Mouse (Mus musculus): ENCODE results near the gene Uqcc3. TPM values are rescaled to one million over a fixed set of nuclear protein-coding genes. Genes with fewer than 3 reads are reported as not detected.

The Uqcc3 gene
- polyA plus RNA-seq, 1 experiment from 2014 or later, result 55.2 TPM

DNA sequence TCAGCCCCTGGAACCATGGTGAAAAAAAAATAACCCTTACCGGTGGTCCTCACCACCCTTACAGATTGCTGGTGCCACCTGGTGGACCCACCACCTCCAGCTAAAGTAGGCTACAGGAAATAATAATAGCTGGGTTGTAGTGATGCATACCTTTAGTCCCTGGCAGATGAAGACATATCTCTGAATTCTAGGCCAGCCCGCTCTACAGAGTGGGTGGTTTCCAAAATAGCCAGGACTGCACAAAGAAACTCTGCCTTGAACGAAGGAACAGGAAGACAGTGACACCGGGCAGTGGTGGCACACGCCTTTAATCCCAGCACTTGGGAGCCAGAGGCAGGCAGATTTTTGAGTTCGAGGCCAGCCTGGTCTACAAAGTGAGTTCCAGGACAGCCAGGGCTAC lies 16.5 kb downstream of the Uqcc3 start:
- no peak overlapping the region for H3K4me2 ChIP-seq
- no peak overlapping the region for H3K4me3 ChIP-seq (replicated peaks)
- H3K27ac ChIP-seq, result no peak overlapping the region
- no peak for ATAC-seq (ENCODE audit: low FRiP score)
- H3K9me3 ChIP-seq, result no peaks in the 10 kb centered on the region
- H3K36me3 ChIP-seq (replicated peaks), result no peaks in the 10 kb centered on the region
- 85% methylated on average over 6 of the region's 6 CpGs for WGBS
- H3K27me3 ChIP-seq, result no peaks in the 10 kb centered on the region
- no peaks in the 10 kb centered on the region for H3K4me1 ChIP-seq
- no peak overlapping the region for H3K9ac ChIP-seq

DNA sequence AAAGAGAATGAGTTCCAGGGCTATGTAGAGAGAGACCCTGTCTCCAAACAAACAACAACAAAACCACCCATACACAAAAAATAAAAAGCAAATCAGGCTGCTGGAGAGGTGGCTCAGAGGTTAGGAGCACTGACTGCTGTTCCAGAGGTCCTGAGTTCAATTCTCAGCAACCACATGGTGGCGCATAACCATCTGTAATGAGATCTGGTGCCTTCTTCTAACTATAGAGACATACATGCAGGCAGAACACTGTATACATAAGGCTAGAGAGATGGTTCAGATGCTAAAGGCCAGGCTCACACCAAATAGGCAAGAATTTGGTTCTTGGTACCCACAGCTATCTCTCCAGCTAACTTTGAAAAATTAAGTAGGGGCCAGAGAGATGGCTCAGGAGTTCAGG lies 21.7 kb downstream of the Uqcc3 start:
- 18% methylated on average over 1 of the region's 1 CpGs for WGBS
- Histone ChIP-seq H3K4me2 (no peak overlapping the region), H3K36me3 (replicated peaks) (no peaks in the 10 kb centered on the region), H3K9me3 (no peaks in the 10 kb centered on the region), H3K4me3 (replicated peaks) (no peak overlapping the region), H3K4me1 (no peaks in the 10 kb centered on the region), H3K27ac (no peak overlapping the region), H3K27me3 (no peaks in the 10 kb centered on the region), H3K9ac (no peak overlapping the region)
- no peak for ATAC-seq (ENCODE audit: low FRiP score)

GRCm38 (mm10) chr19:8857689-8858088 lies 23.0 kb downstream of the Uqcc3 start:
- H3K9ac ChIP-seq, result no peak overlapping the region
- WGBS, result 50% methylated on average over 4 of the region's 4 CpGs
- no peak for ATAC-seq (ENCODE audit: low FRiP score)
- H3K27me3 ChIP-seq, result no peaks in the 10 kb centered on the region
- no peaks in the 10 kb centered on the region for H3K4me1 ChIP-seq
- no peaks in the 10 kb centered on the region for H3K36me3 ChIP-seq (replicated peaks)
- H3K27ac ChIP-seq, result no peak overlapping the region
- no peaks in the 10 kb centered on the region for H3K9me3 ChIP-seq
- H3K4me2 ChIP-seq, result no peak overlapping the region
- H3K4me3 ChIP-seq (replicated peaks), result no peak overlapping the region

GRCm38 (mm10) chr19:8853117-8853516 lies 27.6 kb downstream of the Uqcc3 start:
- H3K4me3 ChIP-seq (replicated peaks), result no peak overlapping the region
- whole genome bisulfite sequencing, result 95% methylated on average over 3 of the region's 3 CpGs
- H3K36me3 ChIP-seq (replicated peaks), result peaks cover 9% of the 10 kb centered on the region
- no peak for ATAC-seq (ENCODE audit: low FRiP score)
- no peaks in the 10 kb centered on the region for H3K9me3 ChIP-seq
- H3K27ac ChIP-seq, result no peak overlapping the region
- no peak overlapping the region for H3K4me2 ChIP-seq
- no peak overlapping the region for H3K9ac ChIP-seq
- no peaks in the 10 kb centered on the region for H3K4me1 ChIP-seq
- H3K27me3 ChIP-seq, result peaks cover 4% of the 10 kb centered on the region; the same call in 1 of the 2 replicates

DNA sequence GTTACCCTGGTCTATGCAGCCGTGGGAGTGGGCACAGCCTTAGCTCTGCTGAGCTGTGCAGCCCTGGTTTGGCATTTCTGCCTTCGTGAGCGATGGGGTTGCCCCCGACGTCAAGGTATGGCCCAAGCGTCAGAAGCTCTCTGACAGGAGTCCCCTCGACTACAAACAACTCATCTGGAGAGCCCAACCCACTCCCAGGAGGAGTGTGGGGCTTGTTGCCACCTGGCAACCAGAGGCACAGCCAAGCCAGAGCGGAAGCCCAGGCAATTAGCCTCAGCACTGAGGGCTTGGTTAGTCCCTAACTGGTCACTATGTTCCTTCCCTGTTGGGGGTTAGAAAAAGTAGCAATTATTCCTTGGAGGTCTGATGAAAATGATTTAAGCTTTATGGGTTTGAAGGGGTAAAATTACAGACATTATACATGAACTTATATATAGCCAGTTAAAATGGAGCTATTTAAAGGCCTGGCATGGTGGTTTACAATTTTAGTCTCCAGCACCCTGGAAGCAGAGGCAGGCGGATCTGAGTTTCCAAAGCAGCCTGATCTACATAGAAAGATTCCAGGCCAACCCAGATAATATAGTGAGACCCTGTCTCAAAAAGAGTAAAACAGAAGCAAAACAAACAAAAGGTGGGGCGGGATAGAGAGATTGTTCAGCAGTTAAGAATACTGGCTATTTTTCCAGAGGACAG lies 28.3 kb downstream of the Uqcc3 start:
- Histone ChIP-seq H3K9ac (no peak overlapping the region), H3K9me3 (no peaks in the 10 kb centered on the region), H3K4me3 (replicated peaks) (no peak overlapping the region), H3K4me2 (no peak overlapping the region), H3K36me3 (replicated peaks) (peaks cover 15% of the 10 kb centered on the region), H3K27ac (no peak overlapping the region), H3K27me3 (peaks cover 4% of the 10 kb centered on the region; the same call in 1 of the 2 replicates), H3K4me1 (no peaks in the 10 kb centered on the region)
- 66% methylated on average over 10 of the region's 10 CpGs for WGBS
- no peak for ATAC-seq (ENCODE audit: low FRiP score)

DNA sequence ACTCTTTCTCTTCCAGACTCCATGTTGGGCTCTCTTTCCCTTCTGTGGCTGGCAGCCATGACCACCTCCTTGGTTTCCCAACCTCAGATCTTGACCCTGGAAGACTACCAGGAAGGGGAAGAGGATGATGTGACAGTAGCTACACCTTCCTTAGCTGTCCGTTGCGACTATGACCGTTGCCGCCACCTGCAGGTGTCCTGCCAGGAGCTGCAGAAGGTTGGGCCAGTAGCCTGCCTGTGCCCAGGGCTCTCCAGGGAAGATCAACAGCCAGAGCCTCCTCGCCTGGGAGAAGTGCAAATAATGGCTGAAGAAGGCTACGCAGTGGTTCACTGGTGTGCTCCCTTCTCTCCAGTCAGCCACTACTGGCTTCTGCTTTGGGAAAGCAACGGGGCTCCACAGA lies 29.1 kb downstream of the Uqcc3 start:
- Histone ChIP-seq H3K9me3 (no peaks in the 10 kb centered on the region), H3K27me3 (peaks cover 4% of the 10 kb centered on the region; the same call in 1 of the 2 replicates), H3K36me3 (replicated peaks) (peaks cover 23% of the 10 kb centered on the region), H3K9ac (no peak overlapping the region), H3K4me2 (no peak overlapping the region), H3K4me3 (replicated peaks) (no peak overlapping the region), H3K4me1 (no peaks in the 10 kb centered on the region), H3K27ac (no peak overlapping the region)
- 55% methylated on average over 7 of the region's 7 CpGs for WGBS
- ATAC-seq (ENCODE audit: low FRiP score), result no peak

GRCm38 (mm10) chr19:8850402-8850901 lies 30.3 kb downstream of the Uqcc3 start, which contains the start of gene Lrrn4cl:
Gene Lrrn4cl (plus strand): TSS chr19:8850768.
- Histone ChIP-seq H3K4me1 (no peaks in the 10 kb centered on the region), H3K9ac (peak within 1 kb of the TSS; percentile 7; the same call in 1 of the 2 replicates), H3K4me3 (replicated peaks) (no peak within 1 kb of the TSS), H3K27ac (no peak within 1 kb of the TSS), H3K9me3 (no peaks in the 10 kb centered on the region), H3K36me3 (replicated peaks) (peaks cover 35% of the 10 kb centered on the region), H3K4me2 (no peak within 1 kb of the TSS), H3K27me3 (peaks cover 4% of the 10 kb centered on the region; the same call in 1 of the 2 replicates)
- no peak for ATAC-seq (ENCODE audit: low FRiP score)
- 40% methylated on average over 7 of the region's 7 CpGs for WGBS

GRCm38 (mm10) chr19:8848356-8848755 lies 32.4 kb downstream of the Uqcc3 start:
- ATAC-seq (ENCODE audit: low FRiP score), result no peak
- H3K36me3 ChIP-seq (replicated peaks), result peaks cover 35% of the 10 kb centered on the region
- no peak overlapping the region for H3K4me3 ChIP-seq (replicated peaks)

DNA sequence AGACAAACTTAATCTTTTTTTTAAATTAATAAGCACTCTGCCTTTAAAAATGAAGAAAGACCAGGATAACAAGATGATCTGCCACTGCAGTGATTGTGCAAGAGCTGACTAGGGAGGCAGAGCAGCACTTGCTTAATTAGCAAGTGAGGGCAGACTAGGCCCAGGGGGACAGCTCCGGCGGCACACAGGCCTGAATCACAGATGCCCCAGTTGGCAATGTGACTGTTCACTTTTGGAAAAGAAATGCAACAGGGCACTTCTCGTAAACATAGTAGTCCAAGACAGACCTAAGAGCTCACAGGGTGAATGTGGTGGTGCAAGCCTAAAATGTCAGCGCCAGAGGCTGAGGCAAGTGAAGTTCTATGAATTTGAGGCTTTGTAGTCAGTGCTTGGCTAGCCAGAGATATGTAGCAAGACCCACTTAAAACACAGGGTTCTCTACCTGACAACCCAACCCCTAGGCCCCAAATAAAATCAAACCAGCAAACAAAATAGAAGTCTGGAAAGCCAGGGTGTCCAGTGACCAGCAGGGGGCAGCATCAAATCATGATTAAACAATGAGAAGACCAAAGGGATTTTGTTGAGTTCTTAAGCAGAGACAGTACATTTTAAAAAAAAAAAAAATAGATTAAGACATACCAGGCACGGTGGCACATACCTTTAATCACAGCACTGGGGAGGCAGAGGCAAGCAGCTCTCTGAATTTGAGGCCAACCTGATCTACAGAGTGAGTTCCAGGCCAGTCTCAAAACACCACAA lies 36.2 kb downstream of the Uqcc3 start:
- Histone ChIP-seq H3K27ac (no peak overlapping the region), H3K27me3 (no peaks in the 10 kb centered on the region), H3K9ac (no peak overlapping the region), H3K4me1 (peaks cover 18% of the 10 kb centered on the region), H3K36me3 (replicated peaks) (peaks cover 44% of the 10 kb centered on the region), H3K9me3 (no peaks in the 10 kb centered on the region), H3K4me3 (replicated peaks) (no peak overlapping the region), H3K4me2 (no peak overlapping the region)
- 62% methylated on average over 5 of the region's 5 CpGs for WGBS
- no peak for ATAC-seq (ENCODE audit: low FRiP score)

More at GRCm38 (mm10) chr19:8848356-8848755, 32.4 kb downstream of the Uqcc3 start:
- H3K27ac ChIP-seq, result no peak overlapping the region
- H3K9ac ChIP-seq, result no peak overlapping the region
- no peak overlapping the region for H3K4me2 ChIP-seq
- WGBS, result 74% methylated on average over 5 of the region's 5 CpGs
- H3K4me1 ChIP-seq, result no peaks in the 10 kb centered on the region
- peaks cover 4% of the 10 kb centered on the region; the same call in 1 of the 2 replicates for H3K27me3 ChIP-seq
- no peaks in the 10 kb centered on the region for H3K9me3 ChIP-seq

DNA sequence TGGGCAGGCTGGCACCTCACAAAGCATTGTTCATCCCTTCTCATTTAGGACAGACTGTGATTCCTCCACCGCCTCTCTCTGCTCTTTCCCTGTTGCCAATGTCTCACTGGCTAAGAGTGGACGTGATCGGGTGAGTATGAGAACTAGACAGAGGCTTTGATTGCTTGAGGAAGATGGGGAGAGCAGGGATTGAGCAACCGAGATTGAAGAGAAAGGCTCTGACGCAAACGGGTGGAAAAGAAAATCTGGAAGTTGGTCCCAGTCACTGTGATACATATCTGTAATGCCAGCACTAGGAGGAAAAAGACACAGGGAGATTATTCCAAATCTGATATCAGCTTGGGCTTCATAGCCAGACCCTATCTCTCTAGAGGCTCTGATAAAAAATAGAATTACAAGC lies 37.8 kb downstream of the Uqcc3 start:
- no peak for ATAC-seq (ENCODE audit: low FRiP score)
- Histone ChIP-seq H3K9me3 (no peaks in the 10 kb centered on the region), H3K27me3 (no peaks in the 10 kb centered on the region), H3K27ac (no peak overlapping the region), H3K4me2 (no peak overlapping the region), H3K4me1 (peaks cover 32% of the 10 kb centered on the region), H3K9ac (no peak overlapping the region), H3K4me3 (replicated peaks) (no peak overlapping the region), H3K36me3 (replicated peaks) (peaks cover 34% of the 10 kb centered on the region)
- 89% methylated on average over 6 of the region's 6 CpGs for WGBS

GRCm38 (mm10) chr19:8841012-8841411 lies 39.7 kb downstream of the Uqcc3 start:
- peak overlapping the region; percentile 47; the same call in 1 of the 2 replicates for H3K4me3 ChIP-seq (replicated peaks)
- no peak overlapping the region for H3K27ac ChIP-seq
- no peak overlapping the region; the same call in 1 of the 2 replicates for H3K9ac ChIP-seq
- 93% methylated on average over 7 of the region's 7 CpGs for WGBS
- H3K4me1 ChIP-seq, result peaks cover 36% of the 10 kb centered on the region
- H3K27me3 ChIP-seq, result no peaks in the 10 kb centered on the region
- H3K9me3 ChIP-seq, result no peaks in the 10 kb centered on the region
- ATAC-seq (ENCODE audit: low FRiP score), result no peak
- H3K36me3 ChIP-seq (replicated peaks), result peaks cover 18% of the 10 kb centered on the region
- peak overlapping the region; percentile 84 for H3K4me2 ChIP-seq

GRCm38 (mm10) chr19:8839908-8840791 lies 40.6 kb downstream of the Uqcc3 start:
- ATAC-seq (ENCODE audit: low FRiP score), result peak; percentile 55

More at GRCm38 (mm10) chr19:8839908-8840791, 40.6 kb downstream of the Uqcc3 start:
- peaks cover 36% of the 10 kb centered on the region for H3K4me1 ChIP-seq
- 20% methylated on average over 29 of the region's 29 CpGs for WGBS
- H3K36me3 ChIP-seq (replicated peaks), result peaks cover 16% of the 10 kb centered on the region
- no peaks in the 10 kb centered on the region for H3K9me3 ChIP-seq
- H3K27ac ChIP-seq, result peak overlapping the region; percentile 75
- no peaks in the 10 kb centered on the region for H3K27me3 ChIP-seq
- H3K4me2 ChIP-seq, result peak overlapping the region; percentile 84
- peak overlapping the region; percentile 70 for H3K9ac ChIP-seq
- H3K4me3 ChIP-seq (replicated peaks), result peak overlapping the region; percentile 47
